Mouse (Mus musculus): ENCODE results near the gene Psen2. TPM values are rescaled to one million over a fixed set of nuclear protein-coding genes. Genes with fewer than 3 reads are reported as not detected.

Gene Psen2
- polyA plus RNA-seq, 1 experiment, result 39.9 TPM

DNA sequence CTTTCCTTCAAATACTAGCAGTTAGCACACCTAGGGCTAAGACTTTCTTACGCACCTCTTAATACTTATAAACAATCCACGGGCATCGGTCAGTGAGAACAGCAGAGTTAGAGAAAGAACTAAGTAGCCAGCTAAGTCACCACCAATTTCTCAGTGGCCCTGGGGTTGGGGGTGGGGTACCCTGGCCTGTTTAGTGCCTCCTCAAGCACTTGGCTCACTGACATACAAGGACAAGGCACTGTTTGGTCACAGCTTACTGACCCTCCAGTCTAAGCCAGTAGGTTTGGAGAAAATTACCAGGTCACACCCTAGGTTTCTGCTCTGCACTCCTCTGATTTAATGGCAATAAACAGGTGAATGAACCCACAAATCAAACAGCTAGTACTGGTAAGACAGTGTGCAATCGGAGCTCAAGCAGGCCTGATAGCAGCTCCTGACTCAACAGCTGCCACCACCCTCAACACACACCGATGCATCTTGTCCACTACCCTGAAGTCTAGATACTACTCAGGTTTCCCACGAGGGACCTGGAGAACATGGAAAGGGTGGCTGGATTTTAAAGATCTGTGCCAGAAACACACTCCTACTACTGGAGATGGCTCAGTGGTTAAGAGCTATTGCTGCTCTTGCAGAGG lies 79.6 kb downstream of the Psen2 start:
- H3K27me3 ChIP-seq (ENCODE audit: control insufficient read depth, insufficient read depth, low read length), result no peaks in the 10 kb centered on the region
- WGBS, result 94% methylated on average over 6 of the region's 6 CpGs
- H3K4me1 ChIP-seq (replicated peaks; ENCODE audit: control insufficient read depth, insufficient read depth, low read length), result no peaks in the 10 kb centered on the region
- H3K27ac ChIP-seq (ENCODE audit: control insufficient read depth, insufficient read depth, low read length), result no peak overlapping the region
- no peak for DNase-seq
- TF ChIP-seq CTCF (IDR thresholded peaks at IDR 0.05; ENCODE audit: borderline replicate concordance, control insufficient read depth, extremely low read depth, insufficient read depth, low read length, poor library complexity) (no peak), POLR2A (IDR thresholded peaks at IDR 0.05; ENCODE audit: control insufficient read depth, extremely low read depth, insufficient read depth, low read length, poor library complexity) (no peak)
- no peak overlapping the region for H3K4me3 ChIP-seq (ENCODE audit: control insufficient read depth, insufficient read depth, low read length)
- H3K36me3 ChIP-seq (ENCODE audit: control insufficient read depth, insufficient read depth, low read length), result no peaks in the 10 kb centered on the region

DNA sequence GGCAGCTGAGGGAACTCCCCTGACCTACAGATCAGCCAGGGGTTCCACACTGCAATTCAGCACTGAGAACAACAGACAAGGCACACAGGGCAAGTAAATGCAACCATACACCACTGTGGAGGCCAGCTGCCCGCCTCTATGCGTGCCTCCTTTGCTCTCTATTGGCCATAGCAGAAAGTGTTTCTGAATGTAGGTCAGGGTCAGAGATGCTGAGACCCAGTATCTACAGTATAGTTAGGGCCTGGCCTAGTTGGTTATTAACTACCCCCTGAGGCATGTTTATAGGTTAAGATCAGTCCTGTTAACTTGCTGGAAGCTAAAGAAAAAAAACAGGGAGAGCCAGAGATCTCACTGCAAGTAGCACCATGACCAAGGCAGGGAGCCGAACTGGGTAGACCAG lies 80.5 kb downstream of the Psen2 start:
- 95% methylated on average over 3 of the region's 3 CpGs for WGBS
- Histone ChIP-seq H3K27ac (ENCODE audit: control insufficient read depth, insufficient read depth, low read length) (no peak overlapping the region), H3K4me3 (ENCODE audit: control insufficient read depth, insufficient read depth, low read length) (no peak overlapping the region), H3K4me1 (replicated peaks; ENCODE audit: control insufficient read depth, insufficient read depth, low read length) (no peaks in the 10 kb centered on the region), H3K36me3 (ENCODE audit: control insufficient read depth, insufficient read depth, low read length) (no peaks in the 10 kb centered on the region), H3K27me3 (ENCODE audit: control insufficient read depth, insufficient read depth, low read length) (no peaks in the 10 kb centered on the region)
- no peak for DNase-seq
- TF ChIP-seq CTCF (IDR thresholded peaks at IDR 0.05; ENCODE audit: borderline replicate concordance, control insufficient read depth, extremely low read depth, insufficient read depth, low read length, poor library complexity) (no peak), POLR2A (IDR thresholded peaks at IDR 0.05; ENCODE audit: control insufficient read depth, extremely low read depth, insufficient read depth, low read length, poor library complexity) (no peak)

DNA sequence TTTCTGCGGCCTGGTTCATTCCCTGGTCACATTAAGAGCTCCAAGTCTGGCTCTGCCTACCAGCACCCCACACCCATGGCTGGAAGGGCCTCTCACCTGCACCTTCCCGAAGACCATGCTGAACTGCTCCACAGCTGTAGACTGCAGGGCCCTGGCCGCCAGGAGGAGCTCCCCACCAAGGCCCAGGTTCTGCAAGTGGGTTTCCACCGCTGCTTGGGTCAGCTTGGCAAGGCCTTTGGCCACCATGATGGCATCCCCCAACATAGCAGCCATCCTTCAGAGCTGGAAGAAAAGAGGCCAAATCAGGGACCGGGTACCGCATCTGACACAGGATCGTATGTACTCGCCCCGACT lies 81.3 kb downstream of the Psen2 start:
- TF ChIP-seq CTCF (IDR thresholded peaks at IDR 0.05; ENCODE audit: borderline replicate concordance, control insufficient read depth, extremely low read depth, insufficient read depth, low read length, poor library complexity) (no peak), POLR2A (IDR thresholded peaks at IDR 0.05; ENCODE audit: control insufficient read depth, extremely low read depth, insufficient read depth, low read length, poor library complexity) (no peak)
- no peak for DNase-seq
- H3K4me1 ChIP-seq (replicated peaks; ENCODE audit: control insufficient read depth, insufficient read depth, low read length), result no peaks in the 10 kb centered on the region
- H3K27ac ChIP-seq (ENCODE audit: control insufficient read depth, insufficient read depth, low read length), result no peak overlapping the region
- no peaks in the 10 kb centered on the region for H3K27me3 ChIP-seq (ENCODE audit: control insufficient read depth, insufficient read depth, low read length)
- 94% methylated on average over 9 of the region's 9 CpGs for WGBS
- no peaks in the 10 kb centered on the region for H3K36me3 ChIP-seq (ENCODE audit: control insufficient read depth, insufficient read depth, low read length)
- no peak overlapping the region for H3K4me3 ChIP-seq (ENCODE audit: control insufficient read depth, insufficient read depth, low read length)

DNA sequence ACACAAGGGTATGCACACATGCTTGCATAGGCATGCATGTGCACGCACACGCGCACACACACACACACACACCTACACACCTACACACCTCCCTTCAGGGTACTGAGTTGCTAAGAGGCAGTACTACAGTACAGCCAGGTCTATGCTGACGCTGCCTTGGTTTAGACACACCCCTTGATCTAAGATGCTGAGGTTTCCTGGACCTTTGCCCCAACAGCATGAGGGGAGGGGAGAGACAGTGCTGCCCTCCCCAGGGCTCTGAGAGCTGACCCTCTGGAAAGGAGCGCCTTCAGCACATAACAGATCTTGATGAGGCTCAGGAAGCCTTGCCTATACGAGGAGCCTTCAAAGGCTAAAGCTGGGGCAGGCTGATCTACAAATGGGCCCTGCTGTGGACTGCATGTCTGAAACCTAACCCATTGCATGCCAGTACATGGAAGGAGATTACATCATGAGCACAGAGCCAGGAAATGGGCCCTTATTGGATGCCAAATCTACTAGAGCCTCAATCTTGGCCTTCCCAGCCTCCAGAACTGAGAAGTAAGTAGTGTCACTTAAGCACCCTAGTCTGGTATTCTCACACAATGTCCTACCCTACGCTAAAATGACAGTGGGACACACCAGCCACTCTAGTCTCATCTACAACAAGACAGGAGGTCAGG lies 81.8 kb downstream of the Psen2 start:
- 95% methylated on average over 7 of the region's 7 CpGs for WGBS
- Histone ChIP-seq H3K36me3 (ENCODE audit: control insufficient read depth, insufficient read depth, low read length) (no peaks in the 10 kb centered on the region), H3K27me3 (ENCODE audit: control insufficient read depth, insufficient read depth, low read length) (no peaks in the 10 kb centered on the region), H3K4me3 (ENCODE audit: control insufficient read depth, insufficient read depth, low read length) (no peak overlapping the region), H3K4me1 (replicated peaks; ENCODE audit: control insufficient read depth, insufficient read depth, low read length) (no peaks in the 10 kb centered on the region), H3K27ac (ENCODE audit: control insufficient read depth, insufficient read depth, low read length) (no peak overlapping the region)
- DNase-seq, result no peak
- TF ChIP-seq POLR2A (IDR thresholded peaks at IDR 0.05; ENCODE audit: control insufficient read depth, extremely low read depth, insufficient read depth, low read length, poor library complexity) (no peak), CTCF (IDR thresholded peaks at IDR 0.05; ENCODE audit: borderline replicate concordance, control insufficient read depth, extremely low read depth, insufficient read depth, low read length, poor library complexity) (no peak)

DNA sequence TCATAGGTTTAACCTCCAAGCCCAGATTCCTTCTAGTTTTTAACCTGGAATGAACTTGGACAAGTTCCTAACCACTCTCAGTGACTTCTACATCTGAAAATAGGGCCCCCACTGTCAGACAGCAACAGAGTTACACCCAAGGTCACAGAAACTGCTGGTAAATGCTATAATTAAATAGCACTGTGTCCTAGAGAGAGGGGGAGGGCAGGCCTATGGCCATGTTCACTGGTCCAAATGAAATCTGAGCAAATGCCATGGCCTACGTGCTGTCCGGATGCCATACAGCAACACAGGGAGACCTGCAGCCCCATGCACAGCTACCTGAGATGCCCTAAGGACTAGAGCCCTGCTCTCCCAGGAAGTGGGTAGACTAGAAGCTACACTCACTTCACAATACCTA lies 83.4 kb downstream of the Psen2 start:
- Histone ChIP-seq H3K4me1 (replicated peaks; ENCODE audit: control insufficient read depth, insufficient read depth, low read length) (no peaks in the 10 kb centered on the region), H3K36me3 (ENCODE audit: control insufficient read depth, insufficient read depth, low read length) (no peaks in the 10 kb centered on the region), H3K27ac (ENCODE audit: control insufficient read depth, insufficient read depth, low read length) (no peak overlapping the region), H3K27me3 (ENCODE audit: control insufficient read depth, insufficient read depth, low read length) (no peaks in the 10 kb centered on the region), H3K4me3 (ENCODE audit: control insufficient read depth, insufficient read depth, low read length) (no peak overlapping the region)
- no peak for TF ChIP-seq POLR2A (IDR thresholded peaks at IDR 0.05; ENCODE audit: control insufficient read depth, extremely low read depth, insufficient read depth, low read length, poor library complexity)
- no peak for TF ChIP-seq CTCF (IDR thresholded peaks at IDR 0.05; ENCODE audit: borderline replicate concordance, control insufficient read depth, extremely low read depth, insufficient read depth, low read length, poor library complexity)
- WGBS, result 95% methylated on average over 2 of the region's 2 CpGs
- DNase-seq, result no peak

DNA sequence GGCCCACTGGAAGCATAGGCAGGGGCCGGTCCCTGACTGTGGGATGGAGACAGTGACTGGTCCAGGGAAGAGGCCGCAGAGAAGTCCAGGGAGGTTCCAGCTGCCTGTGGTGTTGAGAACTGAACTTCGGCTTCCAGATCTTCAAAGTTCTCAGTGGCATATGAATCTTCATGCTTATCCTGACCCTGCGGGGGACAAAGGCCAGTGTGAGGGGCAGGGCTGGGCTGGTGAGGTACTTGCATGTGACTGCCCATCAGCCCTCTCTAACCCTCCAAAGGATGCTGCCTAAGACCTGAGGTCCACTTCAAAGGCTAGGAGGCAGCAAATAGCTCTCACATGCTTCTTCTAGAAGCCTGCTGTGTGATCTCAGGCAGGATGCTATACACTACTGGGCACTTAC lies 84.1 kb downstream of the Psen2 start:
- DNase-seq, result no peak
- no peak overlapping the region for H3K27ac ChIP-seq (ENCODE audit: control insufficient read depth, insufficient read depth, low read length)
- H3K27me3 ChIP-seq (ENCODE audit: control insufficient read depth, insufficient read depth, low read length), result no peaks in the 10 kb centered on the region
- TF ChIP-seq CTCF (IDR thresholded peaks at IDR 0.05; ENCODE audit: borderline replicate concordance, control insufficient read depth, extremely low read depth, insufficient read depth, low read length, poor library complexity) (no peak), POLR2A (IDR thresholded peaks at IDR 0.05; ENCODE audit: control insufficient read depth, extremely low read depth, insufficient read depth, low read length, poor library complexity) (no peak)
- WGBS, result 97% methylated on average over 4 of the region's 4 CpGs
- no peaks in the 10 kb centered on the region for H3K36me3 ChIP-seq (ENCODE audit: control insufficient read depth, insufficient read depth, low read length)
- no peaks in the 10 kb centered on the region for H3K4me1 ChIP-seq (replicated peaks; ENCODE audit: control insufficient read depth, insufficient read depth, low read length)
- no peak overlapping the region for H3K4me3 ChIP-seq (ENCODE audit: control insufficient read depth, insufficient read depth, low read length)

All from thymus, adult 2 months (tissue).